Mouse (Mus musculus) left cerebral cortex, adult 2 months (tissue): ENCODE measurements around the gene Supt20. TPM values are rescaled to one million over a fixed set of nuclear protein-coding genes. Genes with fewer than 3 reads are reported as not detected.
"Not testable (repeated sequence)": the region's sequence is repeated elsewhere in the genome, so short reads cannot be mapped to it uniquely, and the experiment has no call there.

Experiments used
- DNase-seq, 2 experiments: peaks; one replicate each; pipeline ENCODE4 v3.0.0; 2021 to 2022; ENCODE audit warnings: low spot score in 2 of 2, mixed read lengths in 1 of 2; ENCODE audit errors: extremely low spot score in 1 of 2
- H3K27ac ChIP-seq: fragments of 200-600 bp; 2 replicates; pipeline ENCODE4 v1.8.1; 2022
- H3K4me3 ChIP-seq: fragments of 200-600 bp; 2 replicates; pipeline ENCODE4 v1.8.1; 2022
- CTCF ChIP-seq: fragments of 200-600 bp; IDR thresholded peaks from 2 replicates; pipeline ENCODE4 v1.8.1; 2022; ENCODE audit warnings: antibody characterized with exemption, mild to moderate bottlenecking, moderate library complexity
- intact Hi-C: fragments of 180-260 bp; cut with DNase I; formaldehyde crosslinking; loops from one replicate; pipeline ENCODE4 v1.15.1; 2025
- total RNA-seq, 2 experiments: library from RNA; stranded (reverse); gene quantifications; 2 replicates each; pipeline ENCODE4 v1.2.3; 2021

The Supt20 gene
- total RNA-seq, 2 experiments from 2014 or later = 37.6 to 48.2 TPM

DNA sequence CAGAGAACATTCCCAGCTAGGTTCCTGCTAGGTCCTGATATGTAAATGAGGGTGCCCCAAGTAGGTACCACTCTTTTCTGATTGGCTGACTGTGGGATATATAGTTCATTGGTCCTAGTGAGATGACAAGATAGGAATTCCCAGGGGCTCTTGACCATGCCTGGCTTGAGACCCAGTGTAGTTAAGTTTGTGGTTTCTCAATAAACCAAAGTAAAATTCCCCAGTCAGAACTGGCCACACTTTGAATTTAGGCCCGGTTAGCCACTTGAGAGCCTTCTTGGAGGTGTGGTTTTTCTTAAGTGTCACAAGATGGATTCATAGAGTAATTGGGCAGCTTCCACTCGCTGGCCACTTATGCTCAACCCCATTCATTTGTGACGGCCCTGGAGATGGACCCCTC, 20.5 kb upstream of the Supt20 start:
- no peak overlapping the region for H3K4me3 ChIP-seq
- intact Hi-C loops = loop anchor here (1.0 to 10.0 kb wide), 4 partner anchors 315 to 1147 kb away; no protein-coding TSS in a partner anchor
- H3K27ac ChIP-seq = no peak overlapping the region
- no peak for DNase-seq
- no peak for TF ChIP-seq CTCF

DNA sequence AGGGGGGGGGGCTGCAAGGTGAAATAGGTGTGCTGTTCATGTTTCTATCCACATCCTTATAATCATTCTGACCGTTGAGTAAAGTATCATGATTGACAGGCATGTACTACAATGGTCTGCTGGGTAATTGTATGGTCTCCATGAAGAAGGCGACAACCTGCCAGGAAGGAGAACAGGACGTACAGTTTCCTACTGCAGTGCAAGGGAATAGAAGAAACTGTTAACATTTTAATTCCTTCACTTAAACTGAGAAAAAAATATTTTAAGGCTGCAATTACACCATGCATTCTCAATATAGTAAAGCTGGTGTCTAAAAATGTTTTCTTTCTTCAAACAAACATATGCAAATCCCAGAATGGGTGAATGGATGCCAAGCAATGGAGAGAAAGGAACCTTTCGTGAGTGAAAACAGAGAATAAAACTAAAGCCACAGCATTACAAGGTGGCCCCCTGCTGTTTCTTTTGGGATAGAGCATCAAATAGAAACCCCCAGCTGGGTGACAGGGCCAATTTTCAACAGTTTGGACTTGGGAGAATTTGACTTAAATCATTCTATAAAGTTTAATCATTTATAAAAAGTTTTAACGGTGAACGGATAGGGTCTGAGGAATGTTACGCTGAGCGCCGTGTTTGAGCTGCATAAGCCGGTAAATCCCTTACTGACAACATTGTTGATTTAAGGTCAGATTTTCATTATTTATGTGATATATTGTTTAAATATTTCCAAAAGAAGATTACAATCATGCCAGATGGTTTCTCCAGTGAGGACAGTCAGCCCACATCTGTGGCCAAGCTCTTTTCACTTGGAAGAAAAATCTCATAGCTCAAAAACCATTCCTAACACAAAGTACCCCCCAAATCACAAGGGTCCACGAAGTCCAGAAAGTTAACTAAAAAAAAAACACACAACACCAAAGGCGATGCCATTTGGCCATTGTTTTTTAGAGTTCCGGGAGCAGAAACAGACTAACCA, 19.8 kb upstream of the Supt20 start:
- no peak overlapping the region for H3K4me3 ChIP-seq
- intact Hi-C loops = loop anchor here (1.0 to 10.0 kb wide), 4 partner anchors 316 to 1148 kb away; no protein-coding TSS in a partner anchor
- peak; percentile 84 for TF ChIP-seq CTCF
- no peak overlapping the region for H3K27ac ChIP-seq
- DNase-seq = peak; percentile 38 to 41

DNA sequence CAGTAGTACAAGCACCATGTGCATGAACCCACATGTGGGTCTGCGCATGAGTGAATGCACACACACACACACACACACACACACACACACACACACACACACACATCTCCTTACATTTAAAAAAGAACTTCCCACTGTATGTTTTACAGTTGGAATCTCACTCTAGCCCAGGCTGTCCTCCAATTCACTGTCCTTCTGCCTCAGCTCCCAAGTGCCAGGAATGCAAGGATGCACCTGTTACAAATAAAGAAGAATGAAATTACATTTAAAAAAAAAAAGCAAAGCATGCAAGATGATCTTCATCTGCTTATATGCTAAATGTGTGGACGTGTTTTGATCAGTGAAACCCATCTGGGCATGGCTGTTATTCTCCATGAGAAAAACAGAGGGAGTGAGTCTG, 15.8 kb upstream of the Supt20 start:
- intact Hi-C loops = loop anchor here (10.0 kb wide), 1 partner anchor 1152 kb away; no protein-coding TSS in a partner anchor
- H3K27ac ChIP-seq = no peak overlapping the region
- no peak for TF ChIP-seq CTCF

DNA sequence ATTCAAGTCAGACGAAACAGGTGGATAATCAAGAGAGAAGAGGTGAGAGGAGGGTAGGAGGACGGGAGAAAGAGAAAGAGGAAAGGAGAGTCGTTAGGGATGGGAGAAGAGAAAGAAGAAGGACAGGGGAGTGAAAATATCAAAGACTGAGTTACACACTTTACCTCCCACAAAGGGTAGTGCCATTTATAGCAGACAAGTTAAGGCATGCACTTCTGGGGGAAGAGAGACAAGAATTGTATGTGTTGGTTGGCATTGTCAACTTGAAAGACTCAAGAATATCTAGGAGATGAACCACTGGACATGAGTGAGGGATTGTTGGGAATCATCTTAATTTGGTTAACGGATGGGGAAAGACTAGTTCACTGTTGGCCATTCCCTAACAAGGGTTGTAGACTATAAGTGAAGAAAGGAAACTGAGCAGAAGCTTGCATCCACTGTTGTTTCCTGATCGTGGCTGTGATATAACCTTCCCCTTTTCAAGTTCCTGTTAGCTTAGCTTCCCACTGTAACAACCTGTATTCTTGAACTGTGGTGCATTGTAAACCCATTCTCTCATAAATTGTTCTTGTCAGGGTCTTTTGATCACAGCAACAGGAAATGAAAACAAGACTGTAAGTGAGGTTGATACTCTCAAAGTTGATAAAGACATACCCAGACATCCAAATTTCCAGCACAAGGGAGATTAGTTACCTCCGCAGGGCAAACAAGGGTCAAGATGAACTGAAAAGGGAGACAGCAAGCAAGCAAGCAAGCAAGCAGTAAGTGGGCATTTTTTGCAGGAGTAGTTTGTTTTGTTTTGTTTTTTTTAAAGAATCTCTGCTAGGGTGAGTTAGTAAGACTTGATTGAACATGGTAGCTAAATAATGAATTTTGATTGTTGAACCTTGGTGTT, 11.1 kb upstream of the Supt20 start:
- Histone ChIP-seq H3K4me3 (no peak overlapping the region), H3K27ac (no peak overlapping the region)
- DNase-seq = no peak
- intact Hi-C loops = no loop called here
- no peak for TF ChIP-seq CTCF

More for the DNA sequence above, 15.8 kb upstream of the Supt20 start:
- H3K4me3 ChIP-seq = no peak overlapping the region
- no peak for DNase-seq

DNA sequence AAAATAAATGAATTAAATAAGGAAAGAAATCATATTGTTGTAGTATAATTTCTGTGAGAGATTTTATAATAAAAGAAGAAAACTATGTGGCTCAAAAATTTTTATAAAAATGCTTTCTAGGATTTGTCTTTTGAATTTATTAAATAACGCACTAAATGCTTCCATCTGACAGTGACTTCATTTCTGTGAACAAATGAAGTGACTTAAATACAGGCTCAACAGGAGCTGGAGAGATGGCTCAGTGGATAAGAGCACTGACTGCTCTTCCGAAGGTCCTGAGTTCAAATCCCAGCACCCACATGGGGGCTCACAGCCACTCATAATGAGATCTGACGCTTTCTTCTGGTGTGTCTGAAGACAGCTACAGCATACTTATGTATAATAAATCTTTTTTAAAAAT, 7.4 kb upstream of the Supt20 start:
- intact Hi-C loops = no loop called here

DNA sequence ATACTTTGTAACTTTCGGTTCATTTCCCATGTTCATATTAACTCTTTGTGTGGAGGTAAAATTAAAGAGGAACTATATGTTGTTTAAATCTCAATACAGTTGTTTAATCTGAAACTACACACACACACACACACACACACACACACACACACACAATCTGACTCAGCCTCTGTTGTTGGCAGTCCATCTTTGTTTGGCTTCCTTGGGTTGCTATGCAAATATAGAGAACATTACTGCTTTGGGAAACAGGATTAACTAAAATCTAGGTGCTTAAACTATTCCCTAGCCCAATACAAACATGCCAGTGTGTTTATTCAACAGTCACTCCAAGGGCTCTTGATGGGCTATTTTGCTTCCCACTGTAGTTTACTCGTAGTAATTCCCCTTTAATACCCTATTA, 5.4 kb upstream of the Supt20 start:
- DNase-seq = no peak
- no peak for TF ChIP-seq CTCF
- Histone ChIP-seq H3K4me3 (no peak overlapping the region), H3K27ac (no peak overlapping the region)
- intact Hi-C loops = no loop called here

More for the DNA sequence above, 7.4 kb upstream of the Supt20 start:
- no peak overlapping the region for H3K4me3 ChIP-seq
- no peak overlapping the region for H3K27ac ChIP-seq
- no peak for TF ChIP-seq CTCF
- DNase-seq = no peak

DNA sequence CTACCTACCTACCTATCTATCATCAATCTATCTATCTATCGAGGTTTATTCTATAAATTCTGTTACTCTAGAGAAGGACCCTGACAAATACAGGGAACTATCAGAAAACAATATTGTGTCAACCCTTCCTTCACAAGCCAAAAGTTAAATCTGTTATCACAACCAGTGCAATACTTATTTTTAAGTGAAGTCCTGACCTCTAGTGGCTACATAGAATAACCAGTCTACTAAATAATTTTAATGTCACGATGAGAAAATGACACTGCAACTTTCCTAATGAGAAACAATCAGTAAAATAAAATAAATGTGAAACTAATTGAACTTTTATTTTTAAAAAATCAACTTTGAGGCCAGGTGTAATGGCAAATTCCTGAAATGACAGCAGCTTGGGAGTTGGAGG, 3.5 kb upstream of the Supt20 start:
- intact Hi-C loops = loop anchor here (1.0 kb wide), 1 partner anchor 332 kb away; no protein-coding TSS in a partner anchor
- peak; percentile 62 for TF ChIP-seq CTCF
- DNase-seq = no peak
- Histone ChIP-seq H3K4me3 (no peak overlapping the region), H3K27ac (no peak overlapping the region)

DNA sequence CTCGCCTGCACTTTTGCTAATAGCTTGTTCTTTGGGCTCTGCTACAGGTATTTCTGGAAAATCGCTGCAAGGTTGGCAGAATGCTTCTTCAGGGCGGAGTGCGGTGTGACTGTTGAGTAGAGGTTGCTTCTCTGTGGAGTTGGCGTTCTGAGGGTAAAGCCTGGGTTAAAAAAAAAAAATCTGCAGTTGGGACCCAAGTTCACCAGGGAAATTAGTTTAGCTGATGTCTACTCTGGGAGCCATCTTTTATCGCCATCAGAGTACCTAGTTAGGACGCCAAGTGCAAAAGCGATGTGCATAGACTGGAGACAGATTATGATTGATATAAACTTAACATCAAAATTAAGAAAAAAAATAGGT, 429 bp downstream of the Supt20 start:
- peak overlapping the region; percentile 91 for H3K4me3 ChIP-seq
- intact Hi-C loops = loop anchor here (5.0 kb wide), 2 partner anchors 831 to 956 kb away; partner anchors contain the start of gene Ufm1
- no peak for DNase-seq
- TF ChIP-seq CTCF = no peak
- H3K27ac ChIP-seq = peak overlapping the region; percentile 80; the same call in 1 of the 2 replicates

DNA sequence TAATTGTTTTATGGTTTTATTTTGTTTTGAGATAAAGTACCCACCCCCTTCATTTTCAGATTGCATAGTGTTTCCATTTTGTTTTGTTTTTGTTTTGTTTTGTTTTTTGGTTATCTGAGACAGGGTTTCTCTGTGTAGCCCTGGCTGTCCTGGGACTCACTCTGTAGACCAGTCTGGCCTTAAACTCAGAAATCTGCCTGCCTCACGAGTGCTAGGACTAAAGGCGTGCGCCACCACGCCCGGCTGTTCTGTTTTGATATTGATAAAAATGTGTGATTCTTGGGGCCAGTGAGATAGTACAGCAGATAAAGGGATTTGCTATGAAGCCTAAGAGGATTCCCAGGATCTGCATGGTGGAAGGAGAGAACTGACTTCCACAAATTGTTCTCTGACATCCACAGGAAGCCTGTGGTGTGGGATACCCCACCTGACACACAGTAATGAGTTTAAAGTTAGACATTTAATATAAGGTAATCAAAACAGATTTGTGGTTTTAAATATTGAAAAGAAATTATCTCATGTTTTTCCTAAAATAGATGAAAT, 7.2 kb downstream of the Supt20 start:
- TF ChIP-seq CTCF = no peak
- H3K27ac ChIP-seq = no peak overlapping the region
- no peak overlapping the region for H3K4me3 ChIP-seq
- intact Hi-C loops = no loop called here
- DNase-seq = no peak

DNA sequence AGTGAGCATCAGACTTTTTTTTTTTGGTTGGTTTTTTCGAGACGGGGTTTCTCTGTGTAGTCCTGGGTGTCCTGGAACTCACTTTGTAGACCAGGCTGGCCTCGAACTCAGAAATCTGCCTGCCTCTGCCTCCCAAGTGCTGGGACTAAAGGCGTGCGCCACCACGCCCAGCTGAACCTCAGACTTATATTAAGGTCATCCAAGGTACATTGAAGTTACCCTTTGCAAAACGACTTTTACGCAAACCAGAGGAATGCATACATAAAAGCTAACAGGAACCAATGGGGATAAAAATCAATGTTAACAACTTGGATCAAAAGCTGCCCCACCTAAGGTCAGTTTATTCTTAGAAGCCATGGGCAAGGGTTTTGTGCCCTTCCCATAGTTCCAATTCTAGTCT, 11.5 kb downstream of the Supt20 start:
- intact Hi-C loops, DNase-seq, H3K4me3 ChIP-seq, H3K27ac ChIP-seq: not testable (repeated sequence)

DNA sequence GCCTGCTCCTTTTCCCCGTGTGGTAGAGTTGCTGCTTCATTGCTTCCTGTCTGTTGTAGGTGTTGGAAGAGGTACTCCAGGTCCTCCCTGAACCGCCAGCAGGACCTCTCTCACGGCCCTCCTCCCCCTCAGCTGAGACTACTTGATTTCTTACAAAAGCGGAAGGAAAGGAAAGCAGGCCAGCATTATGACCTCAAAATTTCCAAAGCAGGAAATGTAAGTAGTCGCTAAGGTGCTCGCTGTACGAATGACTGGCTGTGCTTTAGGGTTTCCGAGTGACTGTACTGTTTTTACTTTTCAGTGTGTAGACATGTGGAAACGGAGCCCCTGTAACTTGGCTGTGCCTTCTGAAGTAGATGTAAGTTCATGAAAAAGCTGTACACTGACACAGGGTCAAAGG, 16.4 kb downstream of the Supt20 start:
- Histone ChIP-seq H3K4me3 (no peak overlapping the region), H3K27ac (no peak overlapping the region)
- intact Hi-C loops = no loop called here
- no peak for TF ChIP-seq CTCF
- DNase-seq = no peak

DNA sequence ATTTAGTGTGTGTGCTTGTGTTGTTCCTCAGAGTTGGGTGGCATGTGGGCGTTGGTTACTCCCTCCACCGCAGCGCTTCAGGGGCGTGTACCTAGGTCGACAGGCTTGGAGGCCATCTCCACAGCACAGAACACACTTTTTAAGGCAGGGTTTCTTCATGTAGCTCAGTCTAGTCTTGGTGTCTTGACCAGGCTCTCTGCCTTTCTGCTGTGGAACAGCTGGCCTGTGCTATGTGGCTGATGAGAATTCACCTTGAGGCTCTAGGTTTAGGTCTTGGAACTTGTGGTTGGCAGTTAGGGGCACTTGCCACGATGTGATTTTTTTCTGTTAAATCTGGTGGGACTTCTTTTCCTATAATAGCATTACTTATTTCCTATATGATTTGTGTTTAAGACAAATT, 21.6 kb downstream of the Supt20 start, which contains the start of gene Gm21958:
Gene Gm21958 (minus strand): TSS at position 101 of the 400 bp plus-strand sequence.
- intact Hi-C loops = no loop called here
- no peak for TF ChIP-seq CTCF

More for the DNA sequence above, 21.6 kb downstream of the Supt20 start, which contains the start of gene Gm21958:
- no peak within 1 kb of the TSS for H3K27ac ChIP-seq
- H3K4me3 ChIP-seq = no peak within 1 kb of the TSS
- DNase-seq = no peak
